In the genomic region with DNA sequence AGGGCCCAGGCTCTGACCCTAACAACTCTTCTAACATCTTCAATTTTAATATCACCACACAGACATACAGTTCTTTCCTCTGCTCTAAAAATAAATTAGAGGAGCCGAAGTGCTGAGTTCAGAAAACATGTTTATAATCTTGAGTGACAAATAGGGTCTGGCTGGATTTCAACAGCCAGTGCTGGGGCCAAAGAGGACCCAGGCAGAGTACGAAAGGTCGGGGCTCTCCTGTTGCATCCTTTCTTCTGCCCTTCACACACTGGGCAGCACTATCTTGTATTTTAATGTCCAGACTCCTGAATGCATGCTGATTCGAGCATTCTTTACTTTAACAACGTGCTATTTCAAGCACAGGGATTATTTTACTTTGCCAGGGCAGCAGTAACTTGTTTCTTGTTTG, we compare ENCODE assay signal across 9 mouse cellular contexts. TPM values are rescaled to one million over a fixed set of nuclear protein-coding genes. Genes with fewer than 3 reads are reported as not detected.
DNase-seq lines count a peak whose midpoint lies in the region; ATAC-seq and TF ChIP-seq lines count a peak whose summit lies in the region.
"Had no signal": no experiment of that assay in that cellular context is flagged by ENCODE, and none has a peak within 500 bp of the region (broad histone marks: within the 10 kb centered on the region; RNA-seq: fewer than 3 reads in every experiment).

No protein-coding gene starts in this region.

- H3K9me3 ChIP-seq in intestine, embryonic 15.5 days, result no peaks in the 10 kb centered on the region
- no peaks in the 10 kb centered on the region for H3K9me3 ChIP-seq in lung, embryonic 14.5 days (ENCODE audit: low read depth, low read length)
- no peaks in the 10 kb centered on the region for H3K9me3 ChIP-seq in midbrain, postnatal 0 days (ENCODE audit: low read length)
- H3K9me3 ChIP-seq in hindbrain, embryonic 11.5 days (ENCODE audit: control insufficient read depth, low read length), result no peaks in the 10 kb centered on the region
- H3K9me3 ChIP-seq: embryonic facial prominence, embryonic 12.5 days; midbrain, embryonic 12.5 days had no signal

- no peaks in the 10 kb centered on the region for H3K27me3 ChIP-seq in intestine, embryonic 15.5 days (replicated peaks)
- H3K27me3 ChIP-seq in lung, embryonic 14.5 days (ENCODE audit: insufficient read depth, low read length), result no peaks in the 10 kb centered on the region
- H3K27me3 ChIP-seq in midbrain, postnatal 0 days (ENCODE audit: insufficient read depth, low read length), result no peaks in the 10 kb centered on the region
- H3K27me3 ChIP-seq in hindbrain, embryonic 11.5 days (ENCODE audit: control insufficient read depth, insufficient read depth, low read length), result no peaks in the 10 kb centered on the region
- H3K27me3 ChIP-seq: embryonic facial prominence, embryonic 12.5 days; midbrain, embryonic 12.5 days had no signal

- peak; percentile 97 for DNase-seq in adipocyte (ENCODE audit: low spot score)
- DNase-seq in gastrocnemius, adult 2 months, result peak; percentile 82
- peak; percentile 7 for DNase-seq in lung, embryonic 14.5 days
- DNase-seq in midbrain, postnatal 0 days (ENCODE audit: low spot score), result no peak
- DNase-seq in hindbrain, embryonic 11.5 days (ENCODE audit: low spot score), result no peak

- H3K36me3 ChIP-seq in intestine, embryonic 15.5 days, result no peaks in the 10 kb centered on the region
- H3K36me3 ChIP-seq in lung, embryonic 14.5 days (ENCODE audit: insufficient read depth), result no peaks in the 10 kb centered on the region
- no peaks in the 10 kb centered on the region for H3K36me3 ChIP-seq in midbrain, postnatal 0 days (ENCODE audit: insufficient read depth, low read length)
- no peaks in the 10 kb centered on the region for H3K36me3 ChIP-seq in hindbrain, embryonic 11.5 days (ENCODE audit: control insufficient read depth, insufficient read depth, low read length)
- H3K36me3 ChIP-seq: embryonic facial prominence, embryonic 12.5 days; midbrain, embryonic 12.5 days had no signal

- intact Hi-C loops in gastrocnemius, adult 2 months (cut with DNase I), result no loop called here

- no peak for TF ChIP-seq CTCF in gastrocnemius, adult 2 months (IDR thresholded peaks at IDR 0.05)
- TF ChIP-seq CTCF in lung, embryonic 14.5 days (IDR thresholded peaks at IDR 0.05; ENCODE audit: low read depth), result no peak
- TF ChIP-seq CTCF in midbrain, postnatal 0 days (IDR thresholded peaks at IDR 0.05), result no peak

- H3K4me3 ChIP-seq in gastrocnemius, adult 2 months, result peak overlapping the region; percentile 40
- H3K4me3 ChIP-seq in intestine, embryonic 15.5 days (replicated peaks), result no peak overlapping the region
- H3K4me3 ChIP-seq in lung, embryonic 14.5 days (ENCODE audit: low read depth, low read length), result no peak overlapping the region
- no peak overlapping the region for H3K4me3 ChIP-seq in midbrain, postnatal 0 days (ENCODE audit: low read depth, low read length)
- H3K4me3 ChIP-seq in hindbrain, embryonic 11.5 days (ENCODE audit: low read depth, low read length), result no peak overlapping the region
- H3K4me3 ChIP-seq: embryonic facial prominence, embryonic 12.5 days; midbrain, embryonic 12.5 days had no signal

- H3K27ac ChIP-seq in gastrocnemius, adult 2 months, result peak overlapping the region; percentile 86
- no peak overlapping the region for H3K27ac ChIP-seq in intestine, embryonic 15.5 days
- H3K27ac ChIP-seq in lung, embryonic 14.5 days (ENCODE audit: low read depth), result peak overlapping the region; percentile 69
- H3K27ac ChIP-seq in midbrain, postnatal 0 days (ENCODE audit: low read depth, low read length), result no peak overlapping the region
- H3K27ac ChIP-seq in hindbrain, embryonic 11.5 days (ENCODE audit: low read depth, low read length), result no peak overlapping the region
- H3K27ac ChIP-seq: embryonic facial prominence, embryonic 12.5 days; midbrain, embryonic 12.5 days had no signal

- H3K4me1 ChIP-seq in intestine, embryonic 15.5 days (replicated peaks), result no peaks in the 10 kb centered on the region
- peaks cover 9% of the 10 kb centered on the region for H3K4me1 ChIP-seq in lung, embryonic 14.5 days (ENCODE audit: insufficient read depth)
- no peaks in the 10 kb centered on the region for H3K4me1 ChIP-seq in midbrain, postnatal 0 days (ENCODE audit: insufficient read depth, low read length)
- H3K4me1 ChIP-seq in hindbrain, embryonic 11.5 days (replicated peaks; ENCODE audit: control insufficient read depth, insufficient read depth, low read length), result no peaks in the 10 kb centered on the region
- H3K4me1 ChIP-seq: embryonic facial prominence, embryonic 12.5 days; midbrain, embryonic 12.5 days had no signal

- ATAC-seq in intestine, embryonic 15.5 days, result peak; percentile 71
- no peak; the same call in 1 of the 2 replicates for ATAC-seq in lung, embryonic 14.5 days (ENCODE audit: insufficient read depth)
- no peak for ATAC-seq in megakaryocyte-erythroid progenitor cell, adult 5-6 weeks (replicated peaks; ENCODE audit: low FRiP score, low TSS enrichment, poor library complexity, severe bottlenecking)
- ATAC-seq in midbrain, postnatal 0 days (ENCODE audit: low FRiP score), result no peak
- ATAC-seq in hindbrain, embryonic 11.5 days (ENCODE audit: low FRiP score), result no peak

- H3K9ac ChIP-seq in intestine, embryonic 15.5 days, result no peak overlapping the region
- H3K9ac ChIP-seq in lung, embryonic 14.5 days, result no peak overlapping the region
- no peak overlapping the region for H3K9ac ChIP-seq in midbrain, postnatal 0 days (replicated peaks; ENCODE audit: low read length, poor library complexity, severe bottlenecking)
- H3K9ac ChIP-seq in hindbrain, embryonic 11.5 days (ENCODE audit: low read depth, low read length), result no peak overlapping the region
- H3K9ac ChIP-seq: embryonic facial prominence, embryonic 12.5 days; midbrain, embryonic 12.5 days had no signal

- WGBS in intestine, embryonic 15.5 days, result 21% methylated on average over 5 of the region's 5 CpGs
- WGBS in lung, embryonic 14.5 days, result 16% methylated on average over 5 of the region's 5 CpGs
- 60% methylated on average over 5 of the region's 5 CpGs for WGBS in midbrain, postnatal 0 days
- WGBS in hindbrain, embryonic 11.5 days, result 68% methylated on average over 5 of the region's 5 CpGs

- H3K4me2 ChIP-seq in intestine, embryonic 15.5 days (replicated peaks), result no peak overlapping the region
- 0 out of 2 replicates have a peak overlapping the region, but pooled peaks have one; percentile 7 for H3K4me2 ChIP-seq in lung, embryonic 14.5 days
- H3K4me2 ChIP-seq in midbrain, postnatal 0 days (ENCODE audit: low read depth, low read length, poor library complexity, severe bottlenecking), result no peak overlapping the region
- no peak overlapping the region for H3K4me2 ChIP-seq in hindbrain, embryonic 11.5 days (replicated peaks; ENCODE audit: low read depth, low read length)
- H3K4me2 ChIP-seq: embryonic facial prominence, embryonic 12.5 days; midbrain, embryonic 12.5 days had no signal

RNA-seq across cellular contexts. Expression of a gene that starts 13.2 kb away (rescaled TPM):
- 1,000 to 10,000 TPM in 1 of 2 experiments, 100 to 1,000 TPM in 1; 484 to 1,239 TPM for total RNA-seq in gastrocnemius, adult 2 months (2021)
- 2.4 and 2.6 TPM in 2 replicates for polyA plus RNA-seq in intestine, embryonic 15.5 days (2015; fragmentation: Nextera tagmentation; extraction: Ambion mirVana)
- 1.1 and 2.0 TPM in 2 replicates for polyA plus RNA-seq in lung, embryonic 14.5 days (2014; fragmentation: Nextera tagmentation; extraction: Ambion mirVana)
- total RNA-seq in megakaryocyte-erythroid progenitor cell, adult 5-6 weeks (2014; fragmentation: Nextera tagmentation), result not detected in 2 replicates
- not detected in 2 replicates for total RNA-seq in megakaryocyte-erythroid progenitor cell, adult 5-6 weeks (2017)
- total RNA-seq in midbrain, postnatal 0 days (2014; rRNA removed), result 0.99 and 1.0 TPM in 2 replicates
- polyA plus RNA-seq in midbrain, postnatal 0 days (2015; fragmentation: Nextera tagmentation; extraction: Ambion mirVana), result 2.1 and 2.5 TPM in 2 replicates
- polyA plus RNA-seq in hindbrain, embryonic 11.5 days (2014; fragmentation: Nextera tagmentation; extraction: Ambion mirVana), result 0.45 and 0.82 TPM in 2 replicates

Comparison
In these comparisons a context has a peak if more than half of its experiments do, and no peak if none do; other contexts are left out.
1. DNase-seq: peak in adipocyte (single experiment), gastrocnemius, adult 2 months (single experiment) and lung, embryonic 14.5 days (single experiment); none in midbrain, postnatal 0 days (single experiment) and hindbrain, embryonic 11.5 days (single experiment).
2. H3K27ac ChIP-seq: peak in gastrocnemius, adult 2 months (single experiment) and lung, embryonic 14.5 days (single experiment); none in intestine, embryonic 15.5 days (single experiment), midbrain, postnatal 0 days (single experiment) and hindbrain, embryonic 11.5 days (single experiment).